Mouse (Mus musculus) embryo, embryonic 10 days (tissue): Measurements from ENCODE around the gene Gabrd.

ENCODE experiments used
- DNase-seq: peaks from one replicate; pipeline ENCODE4 v3.0.0-alpha.2; 2015; ENCODE audit warnings: low spot score

Gabrd gene

DNA sequence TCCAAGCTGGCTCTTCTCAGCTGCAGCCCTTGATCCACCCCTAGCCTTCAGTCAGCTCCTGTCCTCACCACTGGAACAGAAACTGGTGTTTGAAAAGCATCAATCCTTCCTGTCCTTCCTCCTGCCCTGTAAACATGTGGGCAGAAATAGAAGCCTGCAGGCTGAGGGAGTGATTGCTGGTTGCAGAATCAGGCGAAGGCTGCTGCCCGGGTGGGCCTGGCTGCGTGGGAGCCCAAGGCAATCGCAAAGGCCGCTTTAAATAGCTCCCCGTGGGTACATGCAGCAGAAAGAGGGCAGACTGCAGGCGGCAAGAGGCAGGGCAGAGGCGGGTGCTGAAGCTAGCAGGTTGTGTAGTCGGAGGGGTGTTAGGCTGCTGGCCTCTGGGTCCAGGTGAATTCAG, 15.2 kb downstream of the Gabrd start:
- DNase-seq, result no peak

DNA sequence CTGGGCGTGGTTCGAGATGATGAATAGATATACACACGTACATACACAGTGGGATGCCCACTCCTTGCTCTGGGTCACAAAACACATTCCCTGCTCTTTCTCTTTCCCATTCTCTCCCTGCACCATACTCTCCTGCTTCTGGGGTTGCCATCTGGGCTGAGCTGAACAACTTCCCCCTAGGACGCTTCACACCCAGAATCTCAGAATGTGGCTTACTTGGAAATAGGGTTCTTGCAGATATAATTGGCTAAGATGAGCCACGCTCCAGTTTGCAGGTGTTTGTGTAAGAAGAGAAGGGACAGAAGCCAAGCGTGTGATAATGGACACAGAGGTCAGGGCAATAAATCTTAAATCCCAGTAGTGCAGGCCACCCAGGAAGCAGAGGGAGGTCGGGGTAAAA, 15.9 kb downstream of the Gabrd start:
- no peak for DNase-seq

DNA sequence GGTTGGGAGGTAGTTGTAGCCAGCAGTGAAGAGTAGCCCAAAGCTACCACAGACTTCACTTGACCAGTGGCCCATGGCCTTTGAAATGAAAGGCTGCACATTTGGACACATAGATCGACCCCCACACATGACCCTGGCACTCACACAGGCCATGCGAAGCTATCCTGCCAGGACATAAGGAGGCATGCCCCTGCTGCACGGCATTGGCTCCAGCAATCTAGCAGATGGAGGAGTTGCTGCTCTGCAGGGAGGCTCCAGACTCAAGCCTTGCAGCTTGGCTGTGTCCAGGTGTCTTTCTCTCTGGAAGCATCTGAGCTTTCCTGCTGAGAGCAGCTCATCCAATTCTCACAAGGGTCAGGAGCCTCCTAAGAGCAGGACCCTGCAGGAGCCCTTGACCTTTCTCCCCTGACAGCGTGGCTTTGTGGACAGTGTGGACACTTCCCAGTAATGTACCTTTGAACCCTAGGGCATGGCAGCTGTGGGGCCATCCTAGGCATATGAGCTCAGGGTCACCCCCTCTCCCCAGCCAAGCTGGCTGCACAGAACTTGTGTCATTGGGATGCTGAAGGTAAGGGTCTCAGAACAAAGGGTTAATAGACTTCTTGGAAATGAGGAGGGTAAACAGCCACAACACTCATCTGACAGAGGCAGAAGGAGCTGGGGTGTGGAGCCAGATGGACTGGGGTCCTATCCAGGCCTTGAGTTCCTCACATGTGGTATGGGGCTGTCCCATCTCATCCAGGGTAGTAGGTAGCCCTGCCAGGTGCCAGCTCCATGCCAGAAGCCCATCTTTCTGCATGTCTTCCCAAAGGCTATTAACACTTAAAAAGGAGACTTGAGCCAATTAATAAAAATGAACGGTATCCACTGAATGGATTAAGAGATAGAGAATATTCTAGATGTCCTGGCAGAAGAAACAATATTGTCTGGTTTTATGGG, 25.8 kb downstream of the Gabrd start:
- DNase-seq, result no peak

DNA sequence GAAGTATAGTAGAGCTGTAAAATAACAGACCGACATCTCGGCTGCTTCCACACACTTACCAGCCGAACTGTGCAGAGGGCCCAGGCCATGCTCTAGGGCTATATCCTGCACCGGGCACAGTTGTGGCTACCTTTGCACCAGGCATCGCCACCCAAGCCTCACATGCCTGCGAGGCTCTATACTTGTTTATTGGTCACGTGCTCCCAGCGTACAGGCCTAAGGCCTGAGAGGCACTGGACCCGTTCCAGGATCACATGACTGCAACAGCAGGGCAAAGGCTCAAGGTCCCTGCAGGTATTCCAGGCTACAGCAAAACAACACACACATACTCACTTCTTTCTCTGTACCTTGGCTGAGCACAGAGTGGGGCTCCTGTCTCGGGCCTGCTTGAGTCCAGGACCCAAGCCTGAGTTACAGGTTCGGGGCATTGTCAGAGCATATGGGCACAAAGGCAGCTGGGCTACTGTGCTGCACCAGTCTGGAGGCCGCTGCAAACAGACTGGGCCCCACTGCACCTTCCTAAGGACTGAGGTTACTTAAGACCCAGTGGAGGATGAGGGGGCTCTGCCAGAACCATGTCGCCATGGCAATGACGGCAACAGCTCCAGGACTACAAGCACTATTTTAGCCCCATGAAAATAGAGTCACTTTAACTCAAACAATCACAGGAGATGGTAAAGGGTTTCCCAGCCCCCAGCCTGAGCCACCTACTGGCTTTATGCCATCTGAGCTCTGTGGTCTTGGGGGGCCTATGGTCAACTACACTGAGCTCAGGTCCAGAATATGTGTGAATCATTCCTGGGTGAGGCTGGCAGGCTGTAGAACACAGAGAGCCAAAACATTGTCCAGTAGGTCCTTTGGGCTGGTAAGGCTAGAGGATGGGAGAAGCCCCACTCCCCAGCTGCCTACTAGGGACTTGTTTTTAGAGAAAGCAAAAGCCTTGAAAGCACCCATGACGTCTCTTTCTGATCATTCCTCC, 26.9 kb downstream of the Gabrd start:
- no peak for DNase-seq

DNA sequence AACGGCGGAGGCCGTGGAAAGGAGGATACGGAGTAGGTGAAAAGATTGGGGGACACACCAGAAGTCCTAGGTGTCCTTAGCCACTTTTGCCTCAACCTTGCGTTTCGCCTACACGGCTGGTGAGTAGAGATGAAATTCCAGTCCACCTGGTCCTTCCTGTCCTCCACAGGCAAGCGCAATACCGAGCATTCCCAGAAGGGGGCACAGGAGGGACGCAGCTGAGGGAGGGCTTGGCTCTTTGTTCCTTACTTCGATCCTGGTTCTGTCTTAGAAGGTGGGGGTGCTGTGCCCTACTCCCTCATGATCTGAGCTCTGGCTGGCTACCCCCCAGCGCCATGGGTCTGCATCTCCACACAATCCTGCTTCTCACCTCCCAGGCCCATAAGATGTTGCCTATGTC, 29.2 kb downstream of the Gabrd start:
- DNase-seq, result peak; percentile 82

DNA sequence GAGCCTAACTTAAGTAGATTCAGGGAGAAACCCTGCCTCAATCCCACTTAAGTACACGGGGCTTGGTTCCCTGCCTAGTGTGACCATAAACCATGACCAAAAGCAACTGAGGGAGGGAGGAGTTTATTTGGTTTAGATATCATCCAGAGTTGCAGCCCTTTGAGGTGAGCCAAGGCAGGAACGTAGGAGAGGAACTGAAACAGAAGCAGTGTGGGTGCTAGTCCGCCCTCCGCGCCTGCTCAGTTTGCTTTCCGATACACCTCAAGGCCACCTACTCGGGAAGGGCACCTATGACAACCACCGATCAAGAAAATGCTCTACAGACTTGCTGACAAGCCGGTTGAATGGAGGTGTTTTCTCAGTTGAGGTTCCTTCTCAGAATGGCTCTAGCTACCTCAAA, 30.2 kb downstream of the Gabrd start:
- DNase-seq, result no peak

DNA sequence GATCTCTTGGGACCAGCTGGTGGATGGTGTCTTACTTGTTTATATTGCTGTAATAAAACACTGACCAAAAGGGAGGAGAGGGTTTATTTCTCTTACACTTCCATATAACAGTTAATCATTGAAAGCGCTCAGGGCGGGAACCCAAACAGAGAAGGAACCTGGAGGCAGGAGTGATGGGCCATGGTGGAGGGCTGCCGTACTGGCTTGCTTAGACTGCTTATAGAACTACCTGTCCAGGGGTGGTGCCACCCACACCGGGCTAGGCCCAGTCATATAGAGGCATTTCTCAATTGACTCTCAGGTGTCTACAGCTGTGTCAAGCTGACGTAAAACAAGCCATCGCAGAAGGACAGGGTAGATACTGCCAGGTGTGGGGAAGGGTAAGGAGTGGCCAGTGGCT, 31.1 kb downstream of the Gabrd start:
- no peak for DNase-seq

DNA sequence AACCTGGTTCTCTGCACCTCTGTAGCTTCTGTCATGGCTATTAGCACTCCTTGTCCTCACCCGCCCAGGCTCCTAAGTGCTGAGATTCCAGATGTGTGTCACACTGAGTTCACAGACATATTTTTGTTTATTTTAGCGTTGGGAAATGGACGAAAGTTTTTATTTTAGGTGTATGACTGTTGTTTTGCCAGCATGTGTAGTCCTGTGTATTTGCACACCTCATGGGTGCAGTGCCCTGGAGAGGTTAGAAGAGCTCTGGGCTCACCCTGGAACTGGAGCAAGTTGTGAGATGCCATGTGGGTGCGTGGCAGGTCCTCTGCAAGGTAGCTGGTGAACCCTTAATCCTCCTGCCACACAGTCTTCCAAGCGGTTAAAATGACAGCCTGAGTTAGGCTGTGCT, 35.5 kb downstream of the Gabrd start:
- no peak for DNase-seq

DNA sequence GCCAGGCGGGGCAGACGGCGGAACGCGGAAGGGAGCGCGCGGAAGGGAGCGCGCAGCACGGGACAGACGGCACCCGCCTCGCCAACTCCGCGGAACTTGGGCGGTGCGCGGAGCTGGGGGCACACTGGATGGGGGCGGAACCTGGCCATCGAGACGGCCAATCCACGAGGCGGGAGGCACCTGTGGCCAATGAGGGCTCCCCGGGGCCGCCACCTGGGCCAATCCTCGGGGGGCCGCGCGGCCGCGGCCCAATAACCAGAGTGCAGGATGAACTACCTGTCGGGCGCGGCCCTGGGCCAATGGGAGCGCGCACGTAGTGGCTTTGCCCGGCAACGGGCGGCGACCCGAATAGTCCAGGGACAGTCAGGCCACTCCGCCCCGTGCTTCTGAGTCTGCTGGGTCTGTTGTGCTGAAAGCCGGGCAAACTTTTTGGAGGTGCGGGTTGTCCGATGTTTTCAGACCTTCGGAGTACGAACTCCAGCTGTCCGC, 36.6 kb downstream of the Gabrd start, which contains the start of gene Prkcz:
Gene Prkcz (minus strand): TSS at position 59 of the 489 bp plus-strand sequence.
- DNase-seq, result peak; percentile 92

DNA sequence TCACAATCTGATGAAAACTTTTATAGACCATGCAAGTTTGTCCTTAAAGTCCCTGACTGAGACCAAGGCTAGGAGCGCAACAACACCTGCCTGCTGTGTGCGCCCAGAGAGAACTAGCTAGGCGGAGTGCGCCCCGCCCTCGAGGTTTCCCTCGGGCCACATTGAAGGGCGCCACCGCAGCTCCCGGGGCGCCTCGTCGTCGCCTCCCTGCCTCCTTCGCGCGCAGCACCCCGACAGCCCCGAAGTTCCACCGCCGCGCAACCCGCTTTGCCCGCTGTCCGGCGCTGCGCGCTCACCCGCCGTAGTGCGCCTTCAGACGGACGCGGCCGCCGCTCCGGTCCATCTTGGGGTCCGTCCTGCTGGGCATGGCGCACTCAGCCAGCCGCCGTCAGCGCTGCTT, 37.1 kb downstream of the Gabrd start:
- peak; percentile 23 for DNase-seq

DNA sequence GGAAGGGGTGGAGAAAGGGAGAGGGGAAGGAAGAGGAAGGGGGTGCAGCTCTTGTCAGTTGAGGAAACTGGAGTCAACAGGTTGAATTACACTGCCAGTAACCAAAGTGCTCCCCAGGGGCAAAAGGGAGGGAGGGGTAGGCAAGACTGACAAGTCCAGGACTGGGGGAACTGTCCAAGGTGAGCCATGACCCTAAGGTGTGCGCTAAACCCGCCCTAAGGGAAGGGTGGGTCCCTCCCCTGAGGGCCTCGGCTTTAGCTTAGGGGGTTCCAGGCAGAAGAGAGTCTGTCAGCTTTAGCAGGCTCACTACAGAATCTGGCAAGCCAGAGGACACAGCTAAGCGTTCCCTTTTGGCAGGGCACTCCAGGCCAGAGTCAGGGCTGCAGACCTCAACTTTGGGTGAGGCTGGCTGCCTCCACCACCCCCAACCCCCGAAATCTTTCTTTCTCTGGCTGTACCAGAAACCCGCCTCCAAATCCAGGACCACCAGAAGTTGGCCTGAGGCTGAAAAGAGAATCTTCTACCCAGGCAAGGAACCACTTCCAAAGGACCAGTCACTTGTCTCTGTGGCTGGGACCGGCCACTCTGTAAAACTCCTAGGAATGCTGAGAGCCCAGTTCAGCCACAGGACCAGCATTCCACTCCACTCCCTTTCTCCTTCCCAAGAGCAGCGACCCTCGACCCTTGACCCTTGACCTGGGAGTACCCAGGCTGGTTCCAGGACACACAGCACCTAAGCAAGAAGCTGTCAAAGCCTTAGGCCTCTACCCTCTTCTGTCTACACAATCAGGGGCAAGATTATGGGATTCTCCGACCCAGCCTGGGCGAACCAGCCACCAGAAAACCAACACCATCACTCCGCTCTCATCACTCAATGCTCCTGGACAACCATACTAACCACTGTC, 38.1 kb downstream of the Gabrd start:
- DNase-seq, result peak; percentile 55

DNA sequence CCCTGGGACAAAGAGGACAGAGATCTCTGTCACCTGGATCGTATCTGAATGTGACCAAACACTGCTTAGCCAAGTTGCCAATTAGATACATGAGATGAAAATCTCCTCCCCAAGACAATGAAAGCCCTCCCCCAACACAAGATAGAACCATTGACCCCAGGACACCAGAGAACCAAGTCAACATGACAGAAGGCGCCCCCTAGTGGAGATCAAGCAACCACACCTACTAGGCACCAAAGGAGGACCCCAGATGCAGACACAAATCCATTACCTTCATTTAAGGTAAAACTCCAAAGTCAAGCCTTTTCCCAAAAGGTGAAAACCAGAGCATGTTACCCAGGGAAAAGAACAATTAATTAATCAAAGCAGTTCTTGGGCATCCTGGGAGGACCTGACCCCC, 40.3 kb downstream of the Gabrd start:
- no peak for DNase-seq

DNA sequence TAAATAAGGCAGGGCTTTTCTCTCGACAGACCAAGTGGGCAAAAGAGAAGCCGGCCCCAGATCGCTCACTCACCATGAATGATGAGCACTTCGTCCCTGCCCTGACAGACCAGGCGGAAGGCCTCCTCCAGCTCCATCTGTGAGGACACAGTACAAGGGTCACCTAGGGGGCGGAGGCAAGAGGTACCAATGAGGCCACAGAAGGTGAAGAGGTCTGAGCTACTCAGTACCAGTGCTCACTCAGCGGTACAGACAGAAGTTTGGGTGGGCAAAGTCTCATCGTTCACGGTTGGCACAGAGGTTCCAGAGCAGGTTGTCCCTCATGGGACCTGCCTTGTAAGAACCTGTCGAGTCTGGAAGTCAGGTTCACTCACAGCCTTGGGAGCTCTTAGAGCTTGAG, 41.6 kb downstream of the Gabrd start:
- DNase-seq, result no peak

DNA sequence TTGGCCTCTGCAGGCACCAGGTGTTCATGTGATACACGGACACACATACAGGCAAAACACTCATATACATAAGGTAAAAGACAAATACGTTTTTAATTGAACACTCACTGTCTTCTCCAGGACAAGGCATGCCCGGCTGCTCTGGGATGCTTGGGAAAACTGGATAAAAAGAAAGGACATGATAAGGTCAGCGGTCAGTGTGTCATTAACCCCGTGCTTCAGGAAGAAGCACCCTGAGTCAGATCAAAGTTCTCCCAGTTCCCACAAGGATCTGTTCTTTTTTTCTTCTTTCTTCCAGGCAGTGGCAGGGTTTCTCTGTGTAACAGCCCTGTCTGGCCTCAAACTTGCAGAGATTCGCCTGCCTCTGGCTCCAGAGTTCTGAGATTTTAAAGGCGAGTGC, 43.4 kb downstream of the Gabrd start:
- no peak for DNase-seq

DNA sequence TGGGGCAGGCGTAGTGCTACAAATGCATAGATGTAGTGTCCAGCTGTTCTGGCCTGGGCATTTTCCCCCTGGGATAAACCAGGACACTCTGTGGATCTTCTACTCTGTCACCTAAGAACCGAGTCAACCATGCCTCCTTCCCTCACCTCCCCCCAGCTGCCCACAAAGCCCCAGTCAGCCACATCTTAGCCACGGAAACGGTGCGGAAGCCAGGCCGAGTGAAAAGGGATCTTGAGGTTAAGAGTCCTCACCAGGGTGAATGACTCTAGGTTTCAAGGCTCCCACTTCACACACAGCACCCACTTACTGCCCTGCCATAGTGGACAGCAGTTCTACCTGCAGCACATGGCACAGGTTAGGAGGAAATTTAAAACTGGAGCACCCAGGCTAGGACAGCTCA, 43.9 kb downstream of the Gabrd start:
- DNase-seq, result no peak

DNA sequence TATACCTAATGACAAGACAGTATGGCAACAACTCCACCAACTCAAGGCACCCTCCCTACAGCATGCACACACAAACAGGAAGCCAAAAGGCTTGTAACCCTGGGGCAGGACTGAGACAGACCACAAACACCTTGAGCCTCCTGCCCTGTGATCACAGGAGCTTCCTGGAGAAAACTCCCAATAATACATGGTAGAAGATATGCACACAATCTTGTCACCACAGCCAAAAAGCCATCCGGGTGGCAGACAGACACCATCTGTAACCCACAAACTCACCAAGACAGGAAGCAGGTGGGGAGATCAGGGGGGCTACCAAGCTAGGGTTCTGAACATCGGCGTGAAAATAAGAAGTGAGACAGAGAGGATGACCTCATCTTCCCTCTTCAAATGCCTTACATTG, 45.3 kb downstream of the Gabrd start:
- no peak for DNase-seq

DNA sequence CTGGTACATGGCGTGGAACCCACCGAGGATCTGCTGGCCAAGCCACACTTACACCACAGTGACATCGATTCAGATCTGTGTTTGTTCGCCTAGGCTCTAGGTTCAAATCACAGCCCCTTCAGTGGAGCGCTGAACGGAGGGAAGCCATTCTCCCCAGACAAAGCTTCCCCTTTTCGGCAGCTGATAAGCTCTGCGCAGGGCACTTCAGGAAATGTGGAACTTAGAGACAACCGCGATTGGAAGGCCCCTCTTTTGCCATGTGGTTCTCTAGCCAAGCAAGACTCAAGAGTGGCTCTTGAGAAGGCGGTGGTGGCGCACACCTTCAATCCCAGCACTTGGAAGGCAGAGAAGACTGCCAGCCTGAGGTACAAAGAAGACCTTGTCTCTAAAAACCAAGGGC, 51.6 kb downstream of the Gabrd start:
- no peak for DNase-seq

DNA sequence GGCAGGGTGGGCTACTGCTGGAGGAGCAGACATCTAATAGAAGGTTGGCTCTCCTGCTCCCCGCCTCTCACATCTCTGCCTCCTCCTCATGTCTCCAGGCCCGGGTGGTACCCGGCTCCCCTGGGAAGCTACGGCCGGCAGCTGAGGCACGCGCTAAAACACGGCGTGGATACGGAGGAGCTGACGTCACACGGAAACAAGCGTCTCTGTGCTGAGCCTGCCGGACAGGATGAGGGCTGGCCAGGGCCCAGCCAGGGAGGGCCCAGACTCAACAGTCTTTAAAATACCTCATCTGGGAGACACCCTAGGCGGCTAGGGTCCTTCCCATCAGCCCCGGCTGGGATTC, 52.3 kb downstream of the Gabrd start:
- peak; percentile 84 for DNase-seq

DNA sequence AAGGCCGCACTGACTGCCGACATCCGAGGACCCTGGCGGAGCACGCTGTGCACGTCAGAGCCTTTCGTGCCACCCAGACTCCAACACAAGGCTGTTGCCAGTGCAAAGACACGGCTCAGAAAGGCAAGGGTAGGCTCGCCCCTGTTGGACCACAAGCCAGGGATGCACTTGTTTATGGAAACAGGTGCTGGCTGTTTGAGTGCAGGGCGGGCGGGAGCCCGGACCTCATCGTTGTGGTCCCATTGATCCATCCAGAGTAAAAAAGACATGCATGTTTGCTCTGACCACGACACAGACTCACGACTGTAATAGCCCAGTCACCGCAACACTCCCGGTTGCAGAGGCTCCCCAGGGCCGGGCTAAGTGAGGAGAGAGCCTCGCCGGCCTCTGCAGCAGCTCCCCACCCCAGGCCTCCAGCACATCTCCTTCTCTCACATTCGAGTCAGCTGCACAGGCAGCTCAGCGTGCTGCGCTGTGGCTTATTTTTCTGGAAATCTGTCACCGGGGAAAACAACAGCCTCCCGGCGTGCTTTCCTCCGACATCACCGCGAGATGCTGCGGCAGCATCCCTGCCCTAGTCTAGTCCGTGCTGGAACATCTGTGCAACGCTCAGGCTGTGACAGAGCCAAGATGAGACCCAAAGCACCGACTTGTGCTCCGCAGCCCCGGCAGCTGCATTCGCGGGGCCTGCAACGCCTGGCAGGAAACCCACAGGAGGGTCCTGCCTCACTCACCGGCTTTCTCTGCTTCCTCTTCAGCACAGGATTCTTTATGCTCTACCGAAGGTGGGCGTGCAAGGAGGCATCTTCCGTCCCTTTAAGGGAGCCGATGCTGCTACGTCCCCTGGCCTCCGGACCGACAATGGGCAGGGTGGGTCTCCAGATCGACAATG, 53.0 kb downstream of the Gabrd start:
- peak; percentile 55 for DNase-seq

DNA sequence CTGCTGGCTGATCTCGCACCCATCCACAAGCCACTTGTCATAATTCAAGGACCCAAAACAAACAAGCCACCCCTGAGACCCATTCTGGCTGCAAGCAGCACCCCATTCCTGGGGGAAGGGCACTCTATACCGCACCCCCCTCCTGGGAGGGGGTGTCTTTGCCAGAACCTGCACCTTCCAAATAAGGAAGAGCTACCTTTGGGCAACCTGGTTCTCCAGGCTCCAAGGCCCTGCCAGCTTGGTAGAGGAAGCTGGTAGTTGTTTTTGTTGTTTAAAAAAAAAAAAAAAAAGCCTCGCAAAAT, 53.7 kb downstream of the Gabrd start:
- DNase-seq, result no peak
